8 mouse cellular contexts compared by ENCODE assay signal in the genomic region with DNA sequence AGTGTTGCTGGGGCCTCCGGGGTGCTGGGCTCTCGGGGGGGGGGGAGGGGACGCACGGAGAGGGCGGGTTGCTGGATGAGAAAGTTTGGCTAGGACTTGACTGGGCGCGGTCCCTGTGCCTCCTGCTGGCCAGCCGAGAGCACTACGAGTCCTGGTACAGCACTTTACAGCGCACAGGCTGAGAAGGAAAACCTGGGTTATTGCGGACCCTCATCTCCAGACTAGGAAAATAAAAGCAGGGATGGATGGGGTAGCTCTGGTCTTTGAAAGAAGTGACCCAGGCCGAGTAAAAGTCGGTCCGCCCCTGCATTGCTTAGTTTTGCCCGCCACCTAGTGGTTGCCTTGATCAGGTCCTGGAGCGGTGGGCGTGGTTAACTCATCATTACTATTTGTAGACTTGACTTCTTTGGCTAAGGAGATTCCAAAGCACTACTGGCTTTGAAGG. TPM values are rescaled to one million over a fixed set of nuclear protein-coding genes. Genes with fewer than 3 reads are reported as not detected.
DNase-seq lines count a peak whose midpoint lies in the region; ATAC-seq and TF ChIP-seq lines count a peak whose summit lies in the region.

No protein-coding gene starts in this region.

- peak overlapping the region; percentile 71 for H3K4me2 ChIP-seq in embryonic facial prominence, embryonic 14.5 days (ENCODE audit: low read depth, low read length)
- peak overlapping the region; percentile 89 for H3K4me2 ChIP-seq in limb, embryonic 13.5 days (replicated peaks)
- peak overlapping the region; percentile 69 for H3K4me2 ChIP-seq in midbrain, embryonic 16.5 days (ENCODE audit: low read length)

- no peaks in the 10 kb centered on the region; the same call in 1 of the 2 replicates for H3K4me1 ChIP-seq in bone marrow, adult 2 months (ENCODE audit: control insufficient read depth, insufficient read depth, low read length)
- H3K4me1 ChIP-seq in embryonic facial prominence, embryonic 14.5 days (ENCODE audit: control insufficient read depth, insufficient read depth, low read length) = peaks cover 31% of the 10 kb centered on the region
- H3K4me1 ChIP-seq in limb, embryonic 13.5 days = peaks cover 69% of the 10 kb centered on the region
- H3K4me1 ChIP-seq in midbrain, embryonic 16.5 days (ENCODE audit: control insufficient read depth, insufficient read depth, low read length) = peaks cover 9% of the 10 kb centered on the region
- H3K4me1 ChIP-seq in spleen, adult 2 months (ENCODE audit: control insufficient read depth, insufficient read depth, insufficient read length) = no peaks in the 10 kb centered on the region; the same call in 1 of the 2 replicates

- TF ChIP-seq POLR2A in bone marrow, adult 2 months (IDR thresholded peaks at IDR 0.05; ENCODE audit: borderline replicate concordance, control insufficient read depth, low read depth, low read length) = no peak
- no peak for TF ChIP-seq POLR2A in spleen, adult 2 months (IDR thresholded peaks at IDR 0.05; ENCODE audit: low read depth, low read length)

- ATAC-seq in embryonic facial prominence, embryonic 14.5 days (ENCODE audit: low read depth) = peak; percentile 56
- ATAC-seq in limb, embryonic 13.5 days (ENCODE audit: low FRiP score, low read depth) = peak; percentile 73
- peak; percentile 84 for ATAC-seq in midbrain, embryonic 16.5 days

- DNase-seq in B cell, adult 2 months = peak; percentile 85
- peak; percentile 95 for DNase-seq in embryonic facial prominence, embryonic 14.5 days (ENCODE audit: low spot score)
- peak; percentile 87 to 93 for DNase-seq in heart, adult 9 months (ENCODE audit: low spot score in 2 of 2)
- DNase-seq in kidney, adult 9 months = peak; percentile 94
- peak; percentile 57 to 72 for DNase-seq in spleen, adult 2 months (ENCODE audit: low read depth in 1 of 2, low spot score in 2 of 2)

- H3K9me3 ChIP-seq in embryonic facial prominence, embryonic 14.5 days (ENCODE audit: control insufficient read depth, low read length) = no peaks in the 10 kb centered on the region
- no peaks in the 10 kb centered on the region for H3K9me3 ChIP-seq in limb, embryonic 13.5 days
- no peaks in the 10 kb centered on the region for H3K9me3 ChIP-seq in midbrain, embryonic 16.5 days (replicated peaks; ENCODE audit: control insufficient read depth, low read length, poor library complexity, severe bottlenecking)

- H3K36me3 ChIP-seq in embryonic facial prominence, embryonic 14.5 days (ENCODE audit: control insufficient read depth, insufficient read depth, low read length) = peaks cover 44% of the 10 kb centered on the region
- peaks cover 38% of the 10 kb centered on the region for H3K36me3 ChIP-seq in limb, embryonic 13.5 days
- H3K36me3 ChIP-seq in midbrain, embryonic 16.5 days (ENCODE audit: control insufficient read depth, insufficient read depth, low read length) = no peaks in the 10 kb centered on the region
- H3K36me3 ChIP-seq in spleen, adult 2 months (ENCODE audit: control insufficient read depth, insufficient read depth, low read length) = no peaks in the 10 kb centered on the region

- TF ChIP-seq CTCF in bone marrow, adult 2 months (IDR thresholded peaks at IDR 0.05; ENCODE audit: control insufficient read depth, insufficient read depth, low read length) = peak; percentile 85
- peak; percentile 64; the same call in 1 of the 2 replicates for TF ChIP-seq CTCF in spleen, adult 2 months (IDR thresholded peaks at IDR 0.05; ENCODE audit: extremely low read depth, insufficient read depth, insufficient read length, insufficient replicate concordance)

- no peak overlapping the region for H3K27ac ChIP-seq in bone marrow, adult 2 months (ENCODE audit: control insufficient read depth, insufficient read depth, low read depth, low read length, poor library complexity)
- peak overlapping the region; percentile 96 for H3K27ac ChIP-seq in embryonic facial prominence, embryonic 14.5 days (replicated peaks; ENCODE audit: low read depth, low read length)
- peak overlapping the region; percentile 96 for H3K27ac ChIP-seq in limb, embryonic 13.5 days
- H3K27ac ChIP-seq in midbrain, embryonic 16.5 days (ENCODE audit: low read length) = no peak overlapping the region
- no peak overlapping the region for H3K27ac ChIP-seq in spleen, adult 2 months (ENCODE audit: insufficient read depth, low read length)

- H3K9ac ChIP-seq in embryonic facial prominence, embryonic 14.5 days (ENCODE audit: low read depth, low read length) = peak overlapping the region; percentile 91
- H3K9ac ChIP-seq in limb, embryonic 13.5 days = peak overlapping the region; percentile 90
- no peak overlapping the region for H3K9ac ChIP-seq in midbrain, embryonic 16.5 days (ENCODE audit: low read depth, low read length)

- WGBS in bone marrow, adult 2 months = under 1% methylated on average over 17 of the region's 17 CpGs
- 2% methylated on average over 14 of the region's 17 CpGs for WGBS in embryonic facial prominence, embryonic 14.5 days
- WGBS in limb, embryonic 13.5 days = 1% methylated on average over 17 of the region's 17 CpGs
- WGBS in midbrain, embryonic 16.5 days = under 1% methylated on average over 16 of the region's 17 CpGs
- WGBS in spleen, adult 2 months = under 1% methylated on average over 17 of the region's 17 CpGs

- H3K27me3 ChIP-seq in embryonic facial prominence, embryonic 14.5 days (replicated peaks; ENCODE audit: control insufficient read depth, insufficient read depth, low read length) = no peaks in the 10 kb centered on the region
- H3K27me3 ChIP-seq in limb, embryonic 13.5 days = peaks cover 3% of the 10 kb centered on the region; the same call in 1 of the 2 replicates
- H3K27me3 ChIP-seq in midbrain, embryonic 16.5 days (ENCODE audit: control insufficient read depth, insufficient read depth, low read depth, low read length) = peaks cover 57% of the 10 kb centered on the region
- H3K27me3 ChIP-seq in spleen, adult 2 months (ENCODE audit: control insufficient read depth, insufficient read depth, low read length) = peaks cover 2% of the 10 kb centered on the region

- no peak overlapping the region for H3K4me3 ChIP-seq in bone marrow, adult 2 months (replicated peaks; ENCODE audit: control insufficient read depth, low read depth, low read length)
- H3K4me3 ChIP-seq in embryonic facial prominence, embryonic 14.5 days (ENCODE audit: low read depth, low read length) = peak overlapping the region; percentile 68
- peak overlapping the region; percentile 66 for H3K4me3 ChIP-seq in limb, embryonic 13.5 days
- H3K4me3 ChIP-seq in midbrain, embryonic 16.5 days (ENCODE audit: low read depth, low read length) = peak overlapping the region; percentile 33
- H3K4me3 ChIP-seq in spleen, adult 2 months (ENCODE audit: extremely low read depth, insufficient read depth, insufficient read length) = peak overlapping the region; percentile 36

RNA-seq across cellular contexts. Expression of a gene that starts 0.8 kb away (rescaled TPM):
- polyA plus RNA-seq in bone marrow, adult 2 months (2011; ENCODE audit: insufficient read depth, insufficient read length, low replicate concordance, missing spikeins) = 30.0 and 79.6 TPM in 2 replicates
- polyA plus RNA-seq in embryonic facial prominence, embryonic 14.5 days (2014; fragmentation: Nextera tagmentation; extraction: Ambion mirVana) = 3,653 and 4,731 TPM in 2 replicates
- 1,007 and 1,170 TPM in 2 replicates for polyA plus RNA-seq in limb, embryonic 13.5 days (2015; fragmentation: Nextera tagmentation; extraction: Ambion mirVana)
- 58.1 and 84.6 TPM in 2 replicates for polyA plus RNA-seq in midbrain, embryonic 16.5 days (2015; fragmentation: Nextera tagmentation; extraction: Ambion mirVana)
- polyA plus RNA-seq in spleen, adult 2 months (2012; rRNA removed) = 24.2 and 24.7 TPM in 2 replicates

RNA-seq across cellular contexts. Expression of a gene that starts 30.5 kb away (rescaled TPM):
- polyA plus RNA-seq in bone marrow, adult 2 months (2011; ENCODE audit: insufficient read depth, insufficient read length, low replicate concordance, missing spikeins) = not detected in 2 replicates
- polyA plus RNA-seq in embryonic facial prominence, embryonic 14.5 days (2014; fragmentation: Nextera tagmentation; extraction: Ambion mirVana) = 0.25 and 0.61 TPM in 2 replicates
- polyA plus RNA-seq in limb, embryonic 13.5 days (2015; fragmentation: Nextera tagmentation; extraction: Ambion mirVana) = not detected in 2 replicates
- polyA plus RNA-seq in midbrain, embryonic 16.5 days (2015; fragmentation: Nextera tagmentation; extraction: Ambion mirVana) = not detected in 2 replicates
- not detected in 2 replicates for polyA plus RNA-seq in spleen, adult 2 months (2012; rRNA removed)

RNA-seq across cellular contexts. Expression of a gene that starts 39.3 kb away (rescaled TPM):
- polyA plus RNA-seq in bone marrow, adult 2 months (2011; ENCODE audit: insufficient read depth, insufficient read length, low replicate concordance, missing spikeins) = not detected in 2 replicates
- 18.6 and 19.5 TPM in 2 replicates for polyA plus RNA-seq in embryonic facial prominence, embryonic 14.5 days (2014; fragmentation: Nextera tagmentation; extraction: Ambion mirVana)
- 6.1 and 7.1 TPM in 2 replicates for polyA plus RNA-seq in limb, embryonic 13.5 days (2015; fragmentation: Nextera tagmentation; extraction: Ambion mirVana)
- polyA plus RNA-seq in midbrain, embryonic 16.5 days (2015; fragmentation: Nextera tagmentation; extraction: Ambion mirVana) = 0.20 TPM in 1 of 2 replicates, not detected in the other
- 0.85 and 1.5 TPM in 2 replicates for polyA plus RNA-seq in spleen, adult 2 months (2012; rRNA removed)

RNA-seq across cellular contexts. Expression of a gene that starts 54.0 kb away (rescaled TPM):
- polyA plus RNA-seq in bone marrow, adult 2 months (2011; ENCODE audit: insufficient read depth, insufficient read length, low replicate concordance, missing spikeins) = 68.1 and 73.2 TPM in 2 replicates
- polyA plus RNA-seq in embryonic facial prominence, embryonic 14.5 days (2014; fragmentation: Nextera tagmentation; extraction: Ambion mirVana) = 16.0 and 16.1 TPM in 2 replicates
- polyA plus RNA-seq in limb, embryonic 13.5 days (2015; fragmentation: Nextera tagmentation; extraction: Ambion mirVana) = 11.4 and 11.8 TPM in 2 replicates
- polyA plus RNA-seq in midbrain, embryonic 16.5 days (2015; fragmentation: Nextera tagmentation; extraction: Ambion mirVana) = 18.4 and 19.4 TPM in 2 replicates
- polyA plus RNA-seq in spleen, adult 2 months (2012; rRNA removed) = 51.9 and 54.5 TPM in 2 replicates

Comparison
In these comparisons a context has a peak if more than half of its experiments do, and no peak if none do; other contexts are left out.
1. H3K27ac ChIP-seq: peak in embryonic facial prominence, embryonic 14.5 days (single experiment) and limb, embryonic 13.5 days (single experiment); none in bone marrow, adult 2 months (single experiment), midbrain, embryonic 16.5 days (single experiment) and spleen, adult 2 months (single experiment).
2. RNA of a gene that starts 0.8 kb away (polyA plus RNA-seq): 3,653 to 4,731 TPM in embryonic facial prominence, embryonic 14.5 days and 1,007 to 1,170 TPM in limb, embryonic 13.5 days; 58.1 to 84.6 TPM in midbrain, embryonic 16.5 days, 30.0 to 79.6 TPM in bone marrow, adult 2 months and 24.2 to 24.7 TPM in spleen, adult 2 months; every median in the first group is over 10 times any median in the second.
3. Peak in every context shown above with its lines, with median percentiles within 50 percentile points of each other: DNase-seq, ATAC-seq and H3K4me2 ChIP-seq.